Mouse (Mus musculus) MEL (cell line): ENCODE results near the gene Pum1.

ENCODE experiments used
- CHD1 ChIP-seq: IDR thresholded peaks from 2 replicates; pipeline ENCODE4 v1.6.1; 2012; ENCODE audit warnings: low read depth, mild to moderate bottlenecking, inconsistent platforms, low read length, improper control_type of control experiment
- CTCF ChIP-seq, 3 experiments: IDR thresholded peaks in 2 of 3; conservative IDR thresholded peaks in 1 of 3; 2 replicates each; pipeline ENCODE4 v1.5.1; 2011 to 2012; ENCODE audit warnings: low read length in 3 of 3, low read depth in 2 of 3, mild to moderate bottlenecking in 2 of 3, improper control_type of control experiment in 1 of 3, inconsistent platforms in 1 of 3, mixed read lengths in 1 of 3, moderate library complexity in 1 of 3; ENCODE audit not compliant: control insufficient read depth in 1 of 3, insufficient read depth in 1 of 3, poor library complexity in 1 of 3, severe bottlenecking in 1 of 3
- E2F4 ChIP-seq: IDR thresholded peaks from 2 replicates; pipeline ENCODE4 v1.6.1; 2011; ENCODE audit warnings: low read depth, low read length, improper control_type of control experiment, borderline replicate concordance
- MEF2A ChIP-seq: IDR thresholded peaks from 2 replicates; pipeline ENCODE4 v1.6.1; 2014; ENCODE audit warnings: low read depth, mild to moderate bottlenecking, inconsistent platforms, low read length, improper control_type of control experiment; ENCODE audit not compliant: poor library complexity, insufficient replicate concordance, severe bottlenecking; ENCODE audit errors: extremely low read depth
- MXI1 ChIP-seq: IDR thresholded peaks from 2 replicates; pipeline ENCODE4 v1.6.1; 2011; ENCODE audit warnings: mild to moderate bottlenecking, low read depth, low read length, improper control_type of control experiment
- POLR2A ChIP-seq, 2 experiments: IDR thresholded peaks; 2 replicates each; pipeline ENCODE4 v1.6.1; 2011 to 2012; ENCODE audit warnings: low read length in 2 of 2, mild to moderate bottlenecking in 2 of 2, control low read depth in 1 of 2, improper control_type of control experiment in 1 of 2, low read depth in 1 of 2, moderate library complexity in 1 of 2; ENCODE audit not compliant: control insufficient read depth in 1 of 2, insufficient read depth in 1 of 2, poor library complexity in 1 of 2
- SMC3 ChIP-seq: IDR thresholded peaks from 2 replicates; pipeline ENCODE4 v1.6.1; 2011; ENCODE audit warnings: low read depth, low read length, improper control_type of control experiment
- ZNF384 ChIP-seq: IDR thresholded peaks from 2 replicates; pipeline ENCODE4 v1.6.1; 2012; ENCODE audit warnings: low read depth, mild to moderate bottlenecking, inconsistent platforms, low read length, improper control_type of control experiment

DNA sequence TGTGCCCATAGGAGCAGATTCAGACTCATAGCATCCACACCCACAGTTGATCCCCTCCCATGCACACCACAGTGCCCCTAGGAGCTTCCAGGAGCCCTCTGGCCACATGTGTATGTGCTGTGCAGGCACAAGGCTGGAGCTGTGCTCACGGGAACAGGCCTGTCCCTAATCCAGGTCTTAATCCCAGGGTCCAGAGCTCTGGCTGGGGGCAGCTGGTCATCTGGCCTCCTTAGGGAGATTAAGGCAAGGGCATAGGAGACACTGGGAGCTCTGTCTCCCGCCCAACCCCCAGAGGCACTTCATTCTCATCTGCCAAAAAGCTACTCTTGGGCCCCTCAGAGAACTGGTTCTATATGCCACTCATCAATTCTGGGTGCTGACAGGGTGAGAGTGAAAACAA lies 140.5 kb downstream of the Pum1 start:
- TF ChIP-seq MXI1 (no peak), E2F4 (no peak), CTCF (IDR thresholded peaks at IDR 0.05 in 2 of 3, conservative IDR thresholded peaks at IDR 0.05 in 1 of 3; ENCODE audit: control insufficient read depth in 1 of 3, insufficient read depth in 1 of 3, low read depth in 2 of 3, low read length in 3 of 3, poor library complexity in 1 of 3, severe bottlenecking in 1 of 3) (no peak), MEF2A (no peak), POLR2A (IDR thresholded peaks at IDR 0.05; ENCODE audit: control insufficient read depth in 1 of 2, insufficient read depth in 1 of 2, low read depth in 1 of 2, low read length in 2 of 2, poor library complexity in 1 of 2) (no peak), ZNF384 (no peak), CHD1 (no peak), SMC3 (no peak)
